Mouse (Mus musculus) kidney, postnatal 10 days (tissue): ENCODE measurements at regions not wholly inside any gene's neighbourhood (a gene's known extent, or its start where the extent isn't known, plus 50 kb on each side); places are given as distances from the start of the nearest gene placed in this dataset.

Experiments used
- DNase-seq: peaks from one replicate; pipeline ENCODE4 v3.0.0; 2021; ENCODE audit warnings: mixed read lengths

GRCm38 (mm10) chr1:120761364-120761763, 159.1 kb downstream of the En1 start:
- DNase-seq, result no peak

GRCm38 (mm10) chr1:120762498-120762897, 160.3 kb downstream of the En1 start:
- no peak for DNase-seq

GRCm38 (mm10) chr1:120762921-120763595, 160.8 kb downstream of the En1 start:
- DNase-seq, result no peak

DNA sequence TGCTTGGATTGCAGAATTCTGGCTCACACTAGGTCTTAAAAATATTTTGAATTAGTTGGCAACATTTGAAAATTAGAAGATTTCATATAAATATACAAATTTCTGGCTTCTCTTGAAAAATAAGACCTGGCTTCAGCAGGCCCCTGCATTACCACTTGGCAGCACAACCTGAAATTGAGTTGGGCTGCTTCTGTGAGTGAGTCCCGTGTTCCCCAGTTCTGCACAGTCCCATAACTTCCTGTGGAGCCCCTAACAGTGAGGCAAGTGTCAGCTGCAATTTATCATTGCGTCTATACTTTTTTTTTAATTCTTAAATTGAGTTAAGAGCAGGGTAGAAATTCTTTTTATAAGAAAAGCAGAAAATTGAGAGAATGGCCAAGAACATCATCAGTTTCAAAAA, 164.8 kb downstream of the En1 start:
- DNase-seq, result no peak

- no peak for DNase-seq
These were observed 169.1 kb downstream of the En1 start for GRCm38 (mm10) chr1:120771269-120771668.

- no peak for DNase-seq
These were observed 174.7 kb downstream of the En1 start for GRCm38 (mm10) chr1:120776906-120777305.

GRCm38 (mm10) chr1:120777468-120777867, 175.2 kb downstream of the En1 start:
- DNase-seq, result no peak

- no peak for DNase-seq
These were observed 193.0 kb downstream of the En1 start for GRCm38 (mm10) chr1:120795245-120795644.

GRCm38 (mm10) chr1:120801248-120801979, 199.2 kb downstream of the En1 start:
- no peak for DNase-seq

GRCm38 (mm10) chr1:120801980-120802364, 199.8 kb downstream of the En1 start:
- DNase-seq, result no peak

DNA sequence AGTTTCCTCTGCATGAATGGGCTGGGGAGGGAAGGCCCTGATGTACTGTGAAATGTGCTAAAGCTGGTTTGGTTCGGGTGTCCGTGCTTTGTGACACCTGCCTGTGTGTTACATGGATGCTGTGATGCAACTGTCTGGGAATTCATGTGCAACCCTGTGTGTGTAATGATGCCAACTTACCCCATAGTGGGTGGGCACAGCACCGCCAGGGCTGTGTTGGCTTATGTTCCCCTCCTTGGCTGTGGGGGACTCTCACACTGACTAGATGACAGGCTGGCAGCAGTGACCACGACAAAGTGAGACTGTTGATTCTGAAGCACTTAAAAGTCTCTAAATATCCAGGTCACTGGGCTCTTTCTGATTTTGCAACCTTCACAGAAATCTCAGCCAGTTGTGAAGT, 212.2 kb downstream of the En1 start:
- DNase-seq, result no peak

- DNase-seq, result no peak
These were observed 214.1 kb downstream of the En1 start for GRCm38 (mm10) chr1:120816237-120816820.

DNA sequence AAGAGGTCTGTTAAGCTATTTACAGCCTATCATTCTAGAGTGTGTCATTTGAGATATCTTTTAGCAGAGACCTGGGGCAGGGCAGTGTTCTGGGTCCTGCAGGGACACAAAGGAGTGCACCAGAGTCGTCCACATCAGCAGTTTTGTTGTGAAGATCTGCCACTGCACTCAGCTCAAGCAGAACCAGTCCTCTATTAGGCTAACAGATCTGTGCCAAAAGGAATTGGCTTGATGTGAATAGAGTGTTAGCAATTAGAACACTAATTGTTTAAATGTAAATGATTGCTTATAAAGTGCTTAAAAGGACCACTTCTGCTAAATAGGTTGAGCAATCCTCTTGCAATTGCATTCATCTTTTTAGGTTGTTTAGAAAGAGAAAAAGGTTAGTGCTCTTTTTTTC, 215.3 kb downstream of the En1 start:
- DNase-seq, result no peak

- no peak for DNase-seq
These were observed 229.8 kb downstream of the En1 start for GRCm38 (mm10) chr1:120831975-120832374.

DNA sequence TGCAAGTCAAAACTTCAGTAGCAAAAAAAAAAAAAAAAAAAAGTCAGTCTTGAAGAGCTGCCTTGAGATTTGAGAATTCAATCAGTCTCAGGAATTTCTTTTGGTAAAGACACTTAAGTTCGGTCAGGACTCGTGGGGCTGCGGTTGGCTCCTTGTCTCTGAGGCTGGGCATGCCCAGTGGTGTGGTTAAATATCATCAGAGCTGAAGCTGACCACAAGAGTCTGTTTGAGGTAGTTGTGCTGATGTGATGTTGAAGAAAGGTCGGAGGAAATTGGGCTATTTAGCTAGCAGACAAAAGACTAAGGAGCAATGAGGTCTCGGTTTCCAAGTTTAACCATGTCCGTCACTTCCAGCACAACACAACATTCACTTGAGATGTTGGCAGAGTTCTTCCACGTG, 240.4 kb downstream of the En1 start:
- DNase-seq, result no peak

GRCm38 (mm10) chr1:120846146-120846545, 243.9 kb downstream of the En1 start:
- no peak for DNase-seq

DNA sequence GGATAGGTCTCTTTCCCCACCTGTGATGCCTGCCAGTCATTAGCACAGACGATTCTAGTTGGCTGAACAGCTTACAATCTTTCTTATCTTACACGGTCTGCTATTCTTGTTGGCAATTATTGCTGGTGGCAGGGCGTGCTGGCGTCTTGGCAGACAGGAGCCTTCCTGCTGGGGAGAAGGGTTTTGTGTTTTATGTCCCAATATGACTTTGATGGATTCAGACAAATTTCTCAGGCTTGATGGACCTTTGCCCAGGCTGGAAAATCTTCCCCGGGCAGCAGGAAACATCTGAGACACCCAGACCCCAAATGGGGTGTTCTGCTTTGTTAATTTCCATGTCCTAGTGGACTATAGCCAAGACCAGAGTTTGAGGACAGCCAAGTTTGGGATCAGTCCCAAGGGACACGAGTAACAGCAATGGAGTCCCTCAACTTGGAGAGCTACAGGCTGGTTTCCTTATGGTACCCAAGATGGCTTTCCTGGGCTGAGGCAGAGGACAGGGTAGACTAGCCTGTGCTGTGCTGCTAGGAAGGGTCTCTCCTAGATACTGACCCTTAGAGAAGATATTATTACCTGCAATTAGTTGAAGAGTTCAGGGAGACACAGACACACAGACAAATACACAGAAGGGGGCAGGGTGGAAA, 249.8 kb downstream of the En1 start:
- peak; percentile 5 for DNase-seq

DNA sequence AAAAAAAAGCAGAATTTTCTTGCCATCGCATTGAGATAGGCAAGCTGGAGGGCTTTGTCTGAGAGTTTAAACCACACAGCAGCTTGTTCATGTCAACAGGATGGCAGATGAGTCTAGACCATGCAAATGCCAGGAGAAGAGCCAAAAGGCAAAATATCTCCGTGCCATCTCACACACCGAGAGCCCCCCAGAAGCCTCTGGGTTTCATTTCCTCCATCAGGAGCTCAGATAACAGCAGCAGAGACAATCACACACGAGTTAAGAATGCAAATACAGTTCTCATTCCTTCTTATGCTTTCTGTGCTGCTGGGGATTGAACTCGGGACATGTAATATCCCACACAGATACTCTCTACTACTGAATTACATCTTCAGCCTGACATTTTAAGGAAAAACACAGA, 255.3 kb downstream of the En1 start:
- no peak for DNase-seq

- DNase-seq, result no peak
These were observed 257.3 kb downstream of the En1 start for GRCm38 (mm10) chr1:120859546-120859945.

GRCm38 (mm10) chr1:120872554-120872953, 270.3 kb downstream of the En1 start:
- DNase-seq, result no peak

DNA sequence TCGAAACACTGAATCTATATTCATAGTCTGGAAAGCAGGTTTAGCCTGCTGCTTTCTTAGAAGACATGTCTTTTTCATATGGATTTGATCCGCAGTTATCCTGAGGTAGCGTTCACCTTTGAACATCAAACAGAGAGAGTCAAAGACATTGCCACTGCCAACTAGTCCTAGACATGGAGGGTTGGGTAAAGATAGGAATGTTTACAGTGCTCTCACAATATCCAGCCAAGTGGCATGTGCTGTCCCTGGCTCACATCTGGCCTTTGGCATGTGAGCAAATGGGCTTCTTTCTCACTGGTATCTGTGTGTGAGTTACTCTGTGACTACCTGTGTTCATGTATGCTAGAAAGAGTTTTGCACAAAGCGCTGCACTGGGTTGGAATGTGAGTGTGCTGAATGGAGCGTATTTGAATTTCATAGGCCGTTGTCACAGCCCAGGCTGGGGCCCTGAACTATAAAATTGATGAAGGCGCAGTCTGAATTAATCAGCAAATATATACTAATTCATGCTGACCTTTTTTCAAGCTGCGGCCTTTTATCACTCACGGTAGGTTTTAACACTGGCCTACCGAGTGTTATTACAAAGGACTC, 280.8 kb downstream of the En1 start:
- no peak for DNase-seq

- DNase-seq, result no peak
These were observed 281.4 kb downstream of the En1 start for GRCm38 (mm10) chr1:120883632-120884031.

DNA sequence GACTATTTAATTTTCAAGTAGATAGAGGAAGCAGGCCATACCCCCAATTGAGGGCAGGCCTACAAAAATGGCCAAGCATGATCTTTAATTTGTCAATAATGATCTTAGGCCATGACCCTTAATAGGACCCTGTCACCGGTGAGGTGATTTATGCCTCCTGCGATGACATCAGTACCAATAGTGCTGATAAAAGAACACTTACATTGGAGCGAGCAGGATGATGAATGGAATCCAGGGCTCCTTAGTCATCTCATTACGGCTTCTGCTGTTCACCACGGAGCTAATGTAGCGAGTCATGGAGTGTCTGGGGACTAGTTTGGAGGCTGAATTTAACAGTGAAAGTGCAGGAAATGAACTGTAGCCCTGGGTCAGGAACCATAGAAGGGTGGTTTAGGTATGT, 308.6 kb downstream of the En1 start:
- DNase-seq, result no peak
